Mouse (Mus musculus): ENCODE data around the gene Sdk1.

DNA sequence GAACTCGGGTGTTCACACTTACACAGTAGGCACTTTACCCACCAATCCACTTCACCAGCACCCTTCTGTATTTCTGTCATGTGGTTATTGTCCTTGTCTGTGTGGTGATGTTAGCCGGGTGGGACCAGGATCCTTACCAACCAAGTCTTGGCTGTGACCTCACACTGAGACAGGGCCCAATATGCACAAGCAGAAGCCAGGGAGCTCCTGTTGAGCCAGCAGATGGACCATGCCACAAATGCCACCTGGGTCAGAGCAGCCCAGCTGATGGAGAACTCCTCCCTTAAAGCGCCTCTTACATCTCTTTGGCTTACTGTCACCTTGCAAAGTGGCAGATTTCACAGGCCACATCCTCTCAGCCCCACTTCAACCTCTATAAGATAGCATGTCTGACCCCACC lies 830.0 kb downstream of the Sdk1 start:
- TF ChIP-seq CTCF (IDR thresholded peaks at IDR 0.05; ENCODE audit: low read depth) (no peak), EP300 (IDR thresholded peaks at IDR 0.05; ENCODE audit: low read depth) (no peak)

Data from heart, postnatal 0 days (tissue).